Mouse (Mus musculus): ENCODE measurements at regions not wholly inside any gene's neighbourhood (a gene's known extent, or its start where the extent isn't known, plus 50 kb on each side); places are given as distances from the start of the nearest gene placed in this dataset.
"Not testable (repeated sequence)": the region's sequence is repeated elsewhere in the genome, so short reads cannot be mapped to it uniquely, and the experiment has no call there.

GRCm38 (mm10) chr14:46596696-46597359, 163.5 kb upstream of the Cdkn3 start:
- no peak for DNase-seq (ENCODE audit: low read depth, low spot score)

- DNase-seq (ENCODE audit: low read depth, low spot score): no peak
Observed at GRCm38 (mm10) chr14:46594151-46594550, 166.2 kb upstream of the Cdkn3 start.

GRCm38 (mm10) chr14:46591753-46592359, 168.5 kb upstream of the Cdkn3 start:
- no peak for DNase-seq (ENCODE audit: low read depth, low spot score)

GRCm38 (mm10) chr14:46591211-46591610, 169.1 kb upstream of the Cdkn3 start:
- no peak for DNase-seq (ENCODE audit: low read depth, low spot score)

GRCm38 (mm10) chr14:46586093-46586492, 174.2 kb upstream of the Cdkn3 start:
- DNase-seq (ENCODE audit: low read depth, low spot score): no peak

- no peak for DNase-seq (ENCODE audit: low read depth, low spot score)
Observed at GRCm38 (mm10) chr14:46578051-46579000, 182.0 kb upstream of the Cdkn3 start.

- DNase-seq (ENCODE audit: low read depth, low spot score): no peak
Observed at GRCm38 (mm10) chr14:46575889-46576288, 184.5 kb upstream of the Cdkn3 start.

- no peak for DNase-seq (ENCODE audit: low read depth, low spot score)
Observed at GRCm38 (mm10) chr14:46575414-46575813, 184.9 kb upstream of the Cdkn3 start.

- no peak for DNase-seq (ENCODE audit: low read depth, low spot score)
Observed at GRCm38 (mm10) chr14:46573401-46573800, 182.9 kb upstream of the Bmp4 start.

GRCm38 (mm10) chr14:46572972-46573371, 182.5 kb upstream of the Bmp4 start:
- DNase-seq (ENCODE audit: low read depth, low spot score): not testable (repeated sequence)

GRCm38 (mm10) chr14:46571841-46572240, 181.4 kb upstream of the Bmp4 start:
- no peak for DNase-seq (ENCODE audit: low read depth, low spot score)

GRCm38 (mm10) chr14:46569273-46569672, 178.8 kb upstream of the Bmp4 start:
- no peak for DNase-seq (ENCODE audit: low read depth, low spot score)

- no peak for DNase-seq (ENCODE audit: low read depth, low spot score)
Observed at GRCm38 (mm10) chr14:46567411-46567780, 176.9 kb upstream of the Bmp4 start.

GRCm38 (mm10) chr14:46566681-46567410, 176.4 kb upstream of the Bmp4 start:
- no peak for DNase-seq (ENCODE audit: low read depth, low spot score)

GRCm38 (mm10) chr14:46564998-46565397, 174.5 kb upstream of the Bmp4 start:
- peak; percentile 5 for DNase-seq (ENCODE audit: low read depth, low spot score)

GRCm38 (mm10) chr14:46562016-46562415, 171.5 kb upstream of the Bmp4 start:
- DNase-seq (ENCODE audit: low read depth, low spot score): no peak

- DNase-seq (ENCODE audit: low read depth, low spot score): no peak
Observed at GRCm38 (mm10) chr14:46553239-46553638, 162.8 kb upstream of the Bmp4 start.

GRCm38 (mm10) chr14:46546146-46546545, 155.7 kb upstream of the Bmp4 start:
- no peak for DNase-seq (ENCODE audit: low read depth, low spot score)

- no peak for DNase-seq (ENCODE audit: low read depth, low spot score)
Observed at GRCm38 (mm10) chr14:46539466-46540187, 149.2 kb upstream of the Bmp4 start.

- no peak for DNase-seq (ENCODE audit: low read depth, low spot score)
Observed at GRCm38 (mm10) chr14:46536002-46536762, 145.7 kb upstream of the Bmp4 start.
